Mouse (Mus musculus): ENCODE measurements around the gene Rlf. TPM values are rescaled to one million over a fixed set of nuclear protein-coding genes. Genes with fewer than 3 reads are reported as not detected.

Gene Rlf
- polyA plus RNA-seq (2015; fragmentation: Nextera tagmentation; extraction: Ambion mirVana) = 11.4 and 12.8 TPM in 2 replicates

GRCm38 (mm10) chr4:121214793-121215304 lies at the start of gene Rlf:
Gene Rlf, minus strand, starts transcription at chr4:121215084.

GRCm38 (mm10) chr4:121109126-121109525 lies 105.8 kb downstream of the Rlf start, which contains the start of gene Tmco2:
Gene Tmco2, minus strand, starts transcription at chr4:121109226.

GRCm38 (mm10) chr4:121097650-121098378 lies 117.1 kb downstream of the Rlf start, which contains the start of gene Zmpste24:
Gene Zmpste24, minus strand, starts transcription at chr4:121098241.

Other genes starting within 250 kb of the Rlf start
- 8.2 and 8.7 TPM in 2 replicates for gene Smap2, start 197.8 kb downstream of the Rlf start, polyA plus RNA-seq (2015; fragmentation: Nextera tagmentation; extraction: Ambion mirVana)
- gene Col9a2, start 175.7 kb downstream of the Rlf start, polyA plus RNA-seq (2015; fragmentation: Nextera tagmentation; extraction: Ambion mirVana) = 3.5 and 4.6 TPM in 2 replicates
- 22.3 and 27.3 TPM in 2 replicates for gene Zmpste24, start 116.8 kb downstream of the Rlf start, polyA plus RNA-seq (2015; fragmentation: Nextera tagmentation; extraction: Ambion mirVana)
- gene Tmco2, start 105.9 kb downstream of the Rlf start, polyA plus RNA-seq (2015; fragmentation: Nextera tagmentation; extraction: Ambion mirVana) = not detected in 2 replicates
- gene Gm12888, start 109.8 kb upstream of the Rlf start, polyA plus RNA-seq (2015; fragmentation: Nextera tagmentation; extraction: Ambion mirVana) = not detected in 2 replicates
- gene Gm12886, start 208.0 kb upstream of the Rlf start, polyA plus RNA-seq (2015; fragmentation: Nextera tagmentation; extraction: Ambion mirVana) = not detected in 2 replicates